Mouse (Mus musculus) MEL (cell line): ENCODE results near the gene Sh3tc1.

Source experiments
- CTCF ChIP-seq, 3 experiments: IDR thresholded peaks in 2 of 3; conservative IDR thresholded peaks in 1 of 3; 2 replicates each; pipeline ENCODE4 v1.5.1; 2011 to 2012; ENCODE audit warnings: low read length in 3 of 3, low read depth in 2 of 3, mild to moderate bottlenecking in 2 of 3, improper control_type of control experiment in 1 of 3, inconsistent platforms in 1 of 3, mixed read lengths in 1 of 3, moderate library complexity in 1 of 3; ENCODE audit not compliant: control insufficient read depth in 1 of 3, insufficient read depth in 1 of 3, poor library complexity in 1 of 3, severe bottlenecking in 1 of 3
- EP300 ChIP-seq, 2 experiments: IDR thresholded peaks; 2 replicates each; pipeline ENCODE4 v1.6.1; 2011; ENCODE audit warnings: improper control_type of control experiment in 2 of 2, low read length in 2 of 2, low read depth in 1 of 2, mild to moderate bottlenecking in 1 of 2
- NRF1 ChIP-seq: IDR thresholded peaks from 2 replicates; pipeline ENCODE4 v1.6.1; 2014; ENCODE audit warnings: low read depth, mild to moderate bottlenecking, inconsistent platforms, low read length, improper control_type of control experiment, moderate library complexity; ENCODE audit not compliant: poor library complexity, insufficient read depth, severe bottlenecking
- POLR2A ChIP-seq, 2 experiments: IDR thresholded peaks; 2 replicates each; pipeline ENCODE4 v1.6.1; 2011 to 2012; ENCODE audit warnings: low read length in 2 of 2, mild to moderate bottlenecking in 2 of 2, control low read depth in 1 of 2, improper control_type of control experiment in 1 of 2, low read depth in 1 of 2, moderate library complexity in 1 of 2; ENCODE audit not compliant: control insufficient read depth in 1 of 2, insufficient read depth in 1 of 2, poor library complexity in 1 of 2

DNA sequence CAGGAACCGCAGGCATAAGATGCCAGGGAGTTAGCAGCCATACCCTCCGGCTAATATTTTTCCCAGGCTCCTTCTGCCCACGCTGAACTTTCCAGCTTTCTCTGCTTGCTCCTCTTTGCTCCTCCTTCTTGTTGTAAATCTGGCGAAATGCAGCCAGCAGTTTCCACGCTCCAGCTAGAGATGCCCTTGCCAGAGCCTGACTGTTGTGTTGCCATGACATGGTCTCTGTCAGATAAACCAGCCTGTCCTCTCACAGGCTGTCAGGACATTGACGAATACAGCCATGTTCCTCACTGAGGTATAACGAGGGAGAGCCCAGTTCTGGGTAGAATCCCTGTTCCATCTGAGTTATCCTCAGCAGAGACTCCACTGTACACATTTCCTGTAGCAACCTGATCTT, 29.2 kb upstream of the Sh3tc1 start:
- TF ChIP-seq CTCF (IDR thresholded peaks at IDR 0.05 in 2 of 3, conservative IDR thresholded peaks at IDR 0.05 in 1 of 3; ENCODE audit: control insufficient read depth in 1 of 3, insufficient read depth in 1 of 3, low read depth in 2 of 3, low read length in 3 of 3, poor library complexity in 1 of 3, severe bottlenecking in 1 of 3) = no peak
- no peak for TF ChIP-seq NRF1
- TF ChIP-seq EP300 (IDR thresholded peaks at IDR 0.05; ENCODE audit: low read depth in 1 of 2, low read length in 2 of 2) = no peak
- TF ChIP-seq POLR2A (IDR thresholded peaks at IDR 0.05; ENCODE audit: control insufficient read depth in 1 of 2, insufficient read depth in 1 of 2, low read depth in 1 of 2, low read length in 2 of 2, poor library complexity in 1 of 2) = no peak
